Comparison of ENCODE assay signal across 23 mouse cellular contexts in genomic region chr14:98650520-98650919, GRCm38 (mm10).
DNase-seq lines count a peak whose midpoint lies in the region; ATAC-seq and TF ChIP-seq lines count a peak whose summit lies in the region.
"Had no signal": no experiment of that assay in that cellular context is flagged by ENCODE, and none has a peak within 500 bp of the region (broad histone marks: within the 10 kb centered on the region; RNA-seq: fewer than 3 reads in every experiment).

No protein-coding gene starts in this region.

- H3K27me3 ChIP-seq in forebrain, embryonic 12.5 days, result no peaks in the 10 kb centered on the region
- H3K27me3 ChIP-seq in forebrain, embryonic 10.5 days (ENCODE audit: poor library complexity, severe bottlenecking), result no peaks in the 10 kb centered on the region
- H3K27me3 ChIP-seq in lung, embryonic 14.5 days (ENCODE audit: insufficient read depth, low read length), result no peaks in the 10 kb centered on the region
- H3K27me3 ChIP-seq in midbrain, embryonic 12.5 days, result no peaks in the 10 kb centered on the region
- H3K27me3 ChIP-seq in midbrain, embryonic 15.5 days (replicated peaks), result no peaks in the 10 kb centered on the region
- no peaks in the 10 kb centered on the region for H3K27me3 ChIP-seq in forebrain, embryonic 15.5 days
- H3K27me3 ChIP-seq: embryonic facial prominence, embryonic 13.5 days; hindbrain, embryonic 12.5 days had no signal

- peaks cover 5% of the 10 kb centered on the region for H3K4me1 ChIP-seq in forebrain, embryonic 12.5 days
- no peaks in the 10 kb centered on the region for H3K4me1 ChIP-seq in forebrain, embryonic 10.5 days
- no peaks in the 10 kb centered on the region for H3K4me1 ChIP-seq in lung, embryonic 14.5 days (ENCODE audit: insufficient read depth)
- H3K4me1 ChIP-seq in midbrain, embryonic 12.5 days, result peaks cover 5% of the 10 kb centered on the region; the same call in 1 of the 2 replicates
- H3K4me1 ChIP-seq in midbrain, embryonic 15.5 days, result no peaks in the 10 kb centered on the region
- H3K4me1 ChIP-seq in forebrain, embryonic 15.5 days, result no peaks in the 10 kb centered on the region
- H3K4me1 ChIP-seq: embryonic facial prominence, embryonic 13.5 days; heart, embryonic 10.5 days had no signal

- WGBS in forebrain, embryonic 12.5 days, result 58% methylated on average over 4 of the region's 4 CpGs
- WGBS in forebrain, embryonic 10.5 days, result 85% methylated on average over 4 of the region's 4 CpGs
- 37% methylated on average over 4 of the region's 4 CpGs for WGBS in lung, embryonic 14.5 days
- 69% methylated on average over 4 of the region's 4 CpGs for WGBS in midbrain, embryonic 12.5 days
- WGBS in midbrain, embryonic 15.5 days, result 66% methylated on average over 4 of the region's 4 CpGs
- 43% methylated on average over 4 of the region's 4 CpGs for WGBS in forebrain, embryonic 15.5 days

- no peak for TF ChIP-seq CTCF in lung, embryonic 14.5 days (IDR thresholded peaks at IDR 0.05; ENCODE audit: low read depth)

- H3K27ac ChIP-seq in forebrain, embryonic 12.5 days, result no peak overlapping the region
- no peak overlapping the region for H3K27ac ChIP-seq in forebrain, embryonic 10.5 days
- no peak overlapping the region for H3K27ac ChIP-seq in lung, embryonic 14.5 days (ENCODE audit: low read depth)
- no peak overlapping the region; the same call in 1 of the 2 replicates for H3K27ac ChIP-seq in midbrain, embryonic 12.5 days (replicated peaks)
- no peak overlapping the region for H3K27ac ChIP-seq in midbrain, embryonic 15.5 days
- H3K27ac ChIP-seq in forebrain, embryonic 15.5 days (replicated peaks), result no peak overlapping the region
- H3K27ac ChIP-seq: embryonic facial prominence, embryonic 13.5 days; heart, embryonic 10.5 days; hindbrain, embryonic 12.5 days had no signal

- no peak for DNase-seq in forebrain, embryonic 10.5 days (ENCODE audit: extremely low spot score, low spot score)
- peak; percentile 84 for DNase-seq in lung, embryonic 14.5 days
- DNase-seq in lung, adult 18-20 months, result no peak
- no peak for DNase-seq in thymus, postnatal 0 days (ENCODE audit: low spot score)
- DNase-seq: adrenal gland, adult 8-10 months; adrenal gland, postnatal 36 days; B cell, adult 2 months; cerebellum, adult 18-20 months; cerebellum, adult 9-11 months; cerebellum, postnatal 36 days; gastrocnemius, postnatal 10 days; heart, adult 18-20 months; heart, postnatal 10 days; heart, postnatal 4 days had no signal

- no peaks in the 10 kb centered on the region for H3K9me3 ChIP-seq in forebrain, embryonic 12.5 days
- H3K9me3 ChIP-seq in forebrain, embryonic 10.5 days, result no peaks in the 10 kb centered on the region
- no peaks in the 10 kb centered on the region for H3K9me3 ChIP-seq in lung, embryonic 14.5 days (ENCODE audit: low read depth, low read length)
- H3K9me3 ChIP-seq in midbrain, embryonic 12.5 days, result no peaks in the 10 kb centered on the region
- H3K9me3 ChIP-seq in midbrain, embryonic 15.5 days, result no peaks in the 10 kb centered on the region
- no peaks in the 10 kb centered on the region for H3K9me3 ChIP-seq in forebrain, embryonic 15.5 days
- H3K9me3 ChIP-seq: embryonic facial prominence, embryonic 13.5 days; heart, embryonic 10.5 days; hindbrain, embryonic 12.5 days had no signal

- no peaks in the 10 kb centered on the region for H3K36me3 ChIP-seq in forebrain, embryonic 12.5 days (replicated peaks)
- no peaks in the 10 kb centered on the region for H3K36me3 ChIP-seq in forebrain, embryonic 10.5 days (replicated peaks)
- no peaks in the 10 kb centered on the region for H3K36me3 ChIP-seq in lung, embryonic 14.5 days (ENCODE audit: insufficient read depth)
- H3K36me3 ChIP-seq in midbrain, embryonic 12.5 days, result no peaks in the 10 kb centered on the region
- H3K36me3 ChIP-seq in midbrain, embryonic 15.5 days (replicated peaks), result no peaks in the 10 kb centered on the region
- H3K36me3 ChIP-seq in forebrain, embryonic 15.5 days, result no peaks in the 10 kb centered on the region
- H3K36me3 ChIP-seq: embryonic facial prominence, embryonic 13.5 days; G1E; heart, embryonic 10.5 days; hindbrain, embryonic 12.5 days had no signal

- 0 out of 2 replicates have a peak, but pooled peaks have one; percentile 27 for ATAC-seq in forebrain, embryonic 12.5 days (ENCODE audit: low FRiP score)
- ATAC-seq in lung, embryonic 14.5 days (ENCODE audit: insufficient read depth), result peak; percentile 94
- ATAC-seq in midbrain, embryonic 12.5 days (ENCODE audit: low FRiP score, low read depth), result peak; percentile 41; the same call in 1 of the 2 replicates
- no peak for ATAC-seq in midbrain, embryonic 15.5 days (replicated peaks)
- 0 out of 2 replicates have a peak, but pooled peaks have one; percentile 35 for ATAC-seq in forebrain, embryonic 15.5 days (replicated peaks)
- ATAC-seq: CD4-positive, CD25-positive, alpha-beta regulatory T cell, adult 4 months had no signal

- H3K9ac ChIP-seq in forebrain, embryonic 12.5 days, result no peak overlapping the region
- no peak overlapping the region for H3K9ac ChIP-seq in lung, embryonic 14.5 days
- H3K9ac ChIP-seq in midbrain, embryonic 12.5 days (replicated peaks), result no peak overlapping the region
- no peak overlapping the region for H3K9ac ChIP-seq in midbrain, embryonic 15.5 days
- no peak overlapping the region for H3K9ac ChIP-seq in forebrain, embryonic 15.5 days (replicated peaks)
- H3K9ac ChIP-seq: embryonic facial prominence, embryonic 13.5 days; hindbrain, embryonic 12.5 days had no signal

- no peak overlapping the region for H3K4me3 ChIP-seq in forebrain, embryonic 12.5 days (replicated peaks)
- no peak overlapping the region for H3K4me3 ChIP-seq in forebrain, embryonic 10.5 days
- H3K4me3 ChIP-seq in lung, embryonic 14.5 days (ENCODE audit: low read depth, low read length), result no peak overlapping the region
- H3K4me3 ChIP-seq in midbrain, embryonic 12.5 days, result no peak overlapping the region
- H3K4me3 ChIP-seq in midbrain, embryonic 15.5 days, result no peak overlapping the region
- no peak overlapping the region for H3K4me3 ChIP-seq in forebrain, embryonic 15.5 days
- H3K4me3 ChIP-seq: embryonic facial prominence, embryonic 13.5 days; heart, embryonic 10.5 days; hindbrain, embryonic 12.5 days had no signal

- H3K4me2 ChIP-seq in forebrain, embryonic 12.5 days, result no peak overlapping the region
- H3K4me2 ChIP-seq in lung, embryonic 14.5 days, result no peak overlapping the region
- no peak overlapping the region for H3K4me2 ChIP-seq in midbrain, embryonic 12.5 days (replicated peaks)
- H3K4me2 ChIP-seq in midbrain, embryonic 15.5 days, result no peak overlapping the region
- no peak overlapping the region for H3K4me2 ChIP-seq in forebrain, embryonic 15.5 days (replicated peaks)
- H3K4me2 ChIP-seq: embryonic facial prominence, embryonic 13.5 days; hindbrain, embryonic 12.5 days had no signal
